Mouse (Mus musculus): ENCODE data around the gene Clptm1l.

The Clptm1l gene

DNA sequence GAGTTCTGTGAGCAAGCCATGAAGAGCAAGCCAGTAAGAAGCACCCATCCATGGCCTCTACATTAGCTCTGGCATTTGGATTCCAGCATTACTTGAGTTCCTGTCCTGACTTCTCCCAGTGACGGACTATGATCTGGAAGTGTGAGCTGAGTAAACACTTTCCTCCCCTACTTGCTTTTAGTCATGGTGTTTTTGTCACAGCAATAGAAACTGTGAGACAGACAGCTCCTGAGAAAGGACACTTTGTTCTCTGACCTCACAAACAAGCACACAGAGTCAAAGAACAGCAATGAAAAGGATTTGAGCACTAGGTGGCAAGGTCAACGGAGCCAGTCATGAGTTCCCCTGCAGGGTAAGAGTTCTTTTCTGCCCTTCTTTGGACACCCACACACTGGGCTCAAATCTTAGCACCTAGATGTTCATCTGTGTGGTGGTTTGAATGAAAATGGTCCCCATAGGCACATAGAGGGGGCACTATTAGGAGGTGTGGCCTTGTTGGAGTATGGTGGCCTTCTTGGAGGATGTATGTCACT lies 56.4 kb downstream of the Clptm1l start:
- no peak for DNase-seq
